Mouse (Mus musculus): ENCODE measurements around the gene Plaur. TPM values are rescaled to one million over a fixed set of nuclear protein-coding genes. Genes with fewer than 3 reads are reported as not detected.

Gene Plaur
- 1.7 TPM for polyA plus RNA-seq (2014; fragmentation: Illumina TruSeq; extraction: RNeasy Lipid Tissue Mini Kit (QIAGEN cat#74804); ENCODE audit: low read depth, low replicate concordance)

DNA sequence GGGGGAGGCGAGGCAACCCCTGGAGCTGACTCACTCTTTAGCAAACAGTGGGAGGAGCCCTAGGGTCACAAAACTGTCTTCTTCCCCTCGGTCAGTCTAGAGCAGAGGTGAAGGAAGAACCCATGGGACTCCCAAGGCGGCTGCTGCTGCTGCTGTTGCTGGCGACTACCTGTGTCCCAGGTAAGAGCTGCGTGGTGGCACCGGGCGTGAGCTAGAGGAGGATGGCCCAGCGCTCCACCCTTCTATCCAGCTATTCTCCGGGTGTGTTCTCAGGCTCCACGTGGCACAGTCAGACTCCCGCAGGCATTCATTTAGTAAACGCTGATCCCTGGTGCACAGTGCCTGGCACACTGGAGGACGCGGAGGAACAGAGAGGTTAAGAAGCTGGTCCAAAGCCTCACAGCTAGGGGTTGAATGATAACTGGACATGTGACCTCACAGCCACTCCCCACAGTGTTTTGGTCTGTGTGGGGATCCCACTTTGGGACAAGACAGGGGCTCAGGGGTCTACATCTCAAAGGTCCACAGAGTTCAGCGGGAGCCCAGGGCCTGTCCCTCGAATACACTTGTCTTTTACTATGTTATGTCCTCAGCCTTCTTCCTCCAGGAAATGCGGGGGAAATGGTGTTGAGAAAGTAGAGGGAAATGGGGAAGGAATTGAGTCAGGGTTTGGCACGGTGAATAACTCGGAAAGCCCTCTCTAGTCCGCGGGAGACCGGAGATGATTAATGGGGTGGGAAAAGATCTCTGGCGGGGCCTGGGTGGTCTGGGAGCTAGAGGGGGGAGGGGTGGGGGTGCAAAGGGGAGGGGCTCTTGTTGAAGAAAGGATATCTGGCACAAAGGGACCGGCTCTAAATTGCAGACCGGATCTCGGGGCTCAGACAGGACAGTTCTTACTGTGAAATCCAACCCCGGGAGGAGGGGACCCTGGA, at the start of gene Plaur:
Gene Plaur (plus strand): TSS at position 97 of the 932 bp plus-strand sequence.

DNA sequence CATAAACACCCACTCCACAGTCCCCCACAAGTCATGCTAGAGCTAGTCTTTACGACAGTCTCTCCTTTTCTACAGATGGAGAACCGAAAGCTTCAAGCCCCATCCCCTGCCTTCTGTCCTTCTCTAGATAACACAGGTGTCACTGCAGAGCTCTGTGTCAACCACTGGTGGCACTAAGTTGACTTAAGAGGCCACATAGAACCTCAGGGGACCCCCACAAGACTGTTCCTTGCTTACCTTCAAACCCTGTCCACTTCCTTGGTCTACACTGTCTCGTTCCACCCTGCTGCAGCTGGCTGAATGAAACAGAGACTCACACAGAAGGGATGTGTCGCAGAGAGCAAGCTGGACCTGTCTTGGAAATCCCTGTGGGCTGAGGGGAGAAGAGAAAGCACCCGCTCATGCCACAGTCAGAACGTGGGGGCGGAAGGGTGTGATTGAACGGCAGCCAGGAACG, 10.4 kb upstream of the Plaur start, which contains the start of gene Irgc1:
Gene Irgc1 (minus strand): TSS at position 443 of the 457 bp plus-strand sequence.

DNA sequence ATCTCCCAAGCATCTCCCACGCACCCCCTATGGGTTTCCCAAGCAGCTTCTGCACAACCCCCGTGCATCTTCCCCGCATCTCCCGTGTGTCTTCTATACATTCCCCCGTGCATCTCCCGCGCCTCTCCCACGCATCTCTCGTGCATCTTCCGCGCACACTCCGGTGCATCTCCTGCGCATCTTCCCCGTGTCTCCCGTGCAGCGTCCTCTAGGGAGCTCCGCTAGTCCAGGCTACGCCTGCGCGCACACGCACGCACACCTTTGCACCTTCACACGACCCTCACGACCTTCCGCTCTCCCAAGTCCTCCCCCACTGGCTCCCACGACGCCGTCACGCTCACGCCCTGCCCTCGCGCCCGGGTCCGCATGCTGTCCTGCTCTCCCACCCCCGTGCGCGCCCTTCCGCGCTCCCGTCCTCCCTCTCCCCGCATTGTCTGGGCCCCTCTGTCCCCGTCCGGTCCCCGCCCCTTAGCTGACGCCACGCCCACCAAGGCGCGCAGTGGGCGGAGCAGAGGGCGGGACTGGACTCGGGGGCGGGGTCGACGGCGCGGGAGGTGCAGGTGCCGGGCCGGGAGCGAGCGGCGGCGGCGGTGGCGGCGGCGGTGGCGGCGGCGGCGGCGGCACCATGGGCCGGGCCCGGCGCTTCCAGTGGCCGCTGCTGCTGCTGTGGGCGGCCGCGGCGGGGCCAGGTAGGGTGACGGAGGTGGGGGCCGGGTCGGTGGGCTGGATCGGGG, 19.4 kb downstream of the Plaur start, which contains the start of gene Cadm4:
Gene Cadm4 (plus strand): TSS at position 550 of the 734 bp plus-strand sequence.

DNA sequence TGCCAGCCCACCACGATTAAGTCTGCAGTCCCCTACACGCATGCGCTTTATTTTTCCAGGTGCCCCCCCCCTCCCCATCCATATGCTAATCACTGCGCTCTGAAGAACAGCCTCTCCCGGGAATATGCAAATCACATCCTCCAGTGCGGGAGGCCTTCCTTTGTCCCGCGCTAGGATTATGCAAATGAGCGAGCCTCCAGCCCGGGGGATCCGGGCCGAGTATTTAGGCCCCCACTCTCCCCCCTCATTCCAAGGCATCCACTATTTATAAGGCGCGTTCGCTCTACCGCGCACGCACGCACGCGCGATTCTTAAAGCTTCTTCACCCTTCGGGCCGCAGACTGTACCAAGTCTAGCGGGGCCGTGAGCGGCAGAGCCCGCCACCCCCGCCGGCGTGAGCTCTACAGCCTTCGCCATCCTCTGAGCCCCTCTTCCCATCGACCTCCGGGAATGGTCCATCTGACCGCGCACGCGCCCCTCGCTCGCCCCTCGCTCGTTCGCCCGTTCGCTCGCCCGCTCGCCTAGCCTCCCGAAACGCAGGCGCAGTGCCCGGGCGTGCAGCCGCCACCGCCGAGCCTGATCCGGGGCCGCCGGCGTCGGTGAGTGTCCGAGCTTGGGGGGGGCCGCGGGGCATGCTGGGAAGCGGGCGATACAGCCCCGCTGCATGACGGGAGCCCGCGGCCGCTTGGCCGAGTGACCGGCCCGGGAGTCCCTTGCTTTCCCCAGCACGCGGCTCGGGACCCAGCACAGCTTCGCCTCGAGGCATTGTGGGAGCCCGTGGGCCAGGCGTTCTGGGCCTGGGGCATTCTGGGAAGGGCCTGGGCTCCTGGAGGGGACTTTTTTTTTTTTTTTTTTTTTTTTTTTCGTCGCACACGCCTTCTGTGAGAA, 44.8 kb downstream of the Plaur start, which contains the start of gene Zfp428:
Gene Zfp428 (plus strand): TSS at position 169 of the 888 bp plus-strand sequence.

DNA sequence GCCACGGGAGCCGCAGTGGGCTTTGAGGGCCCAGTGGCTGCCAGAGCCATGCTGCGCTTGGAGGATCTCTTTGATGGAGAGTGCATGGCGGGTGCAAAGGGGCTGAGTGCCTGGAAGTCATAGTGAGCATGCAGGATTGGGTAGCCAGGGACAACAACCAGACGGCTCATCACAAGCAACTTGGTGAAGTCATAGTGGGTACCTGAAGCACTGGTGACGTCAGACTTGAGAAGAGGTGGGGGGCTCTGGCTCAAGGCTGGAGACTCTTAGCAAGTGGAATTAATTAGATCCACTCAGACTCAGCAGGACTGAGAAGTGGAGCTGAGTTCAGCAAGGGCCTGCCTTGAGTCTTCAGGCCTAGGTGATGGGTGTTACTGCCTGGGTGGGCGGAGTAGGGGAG, 50.1 kb downstream of the Plaur start, which contains the start of gene AC161166.1:
Gene AC161166.1 (minus strand): TSS at position 101 of the 400 bp plus-strand sequence.

Other genes starting within 250 kb of the Plaur start
- 3.1 TPM for gene Zfp109, start 224.9 kb upstream of the Plaur start, polyA plus RNA-seq (2014; fragmentation: Illumina TruSeq; extraction: RNeasy Lipid Tissue Mini Kit (QIAGEN cat#74804); ENCODE audit: low read depth, low replicate concordance)
- 2.7 TPM for gene Zfp108, start 207.7 kb upstream of the Plaur start, polyA plus RNA-seq (2014; fragmentation: Illumina TruSeq; extraction: RNeasy Lipid Tissue Mini Kit (QIAGEN cat#74804); ENCODE audit: low read depth, low replicate concordance)
- 3.0 TPM for gene Zfp93, start 192.1 kb upstream of the Plaur start, polyA plus RNA-seq (2014; fragmentation: Illumina TruSeq; extraction: RNeasy Lipid Tissue Mini Kit (QIAGEN cat#74804); ENCODE audit: low read depth, low replicate concordance)
- 6.9 TPM for gene Zfp61, start 161.3 kb upstream of the Plaur start, polyA plus RNA-seq (2014; fragmentation: Illumina TruSeq; extraction: RNeasy Lipid Tissue Mini Kit (QIAGEN cat#74804); ENCODE audit: low read depth, low replicate concordance)
- gene Zfp94, start 145.8 kb upstream of the Plaur start, polyA plus RNA-seq (2014; fragmentation: Illumina TruSeq; extraction: RNeasy Lipid Tissue Mini Kit (QIAGEN cat#74804); ENCODE audit: low read depth, low replicate concordance) = 0.85 TPM
- not detected for gene Tescl, start 128.5 kb upstream of the Plaur start, polyA plus RNA-seq (2014; fragmentation: Illumina TruSeq; extraction: RNeasy Lipid Tissue Mini Kit (QIAGEN cat#74804); ENCODE audit: low read depth, low replicate concordance)
- not detected for gene Lypd5, start 113.3 kb upstream of the Plaur start, polyA plus RNA-seq (2014; fragmentation: Illumina TruSeq; extraction: RNeasy Lipid Tissue Mini Kit (QIAGEN cat#74804); ENCODE audit: low read depth, low replicate concordance)
- gene Kcnn4, start 92.2 kb upstream of the Plaur start, polyA plus RNA-seq (2014; fragmentation: Illumina TruSeq; extraction: RNeasy Lipid Tissue Mini Kit (QIAGEN cat#74804); ENCODE audit: low read depth, low replicate concordance) = 1.0 TPM
- not detected for gene Smg9, start 62.9 kb upstream of the Plaur start, polyA plus RNA-seq (2014; fragmentation: Illumina TruSeq; extraction: RNeasy Lipid Tissue Mini Kit (QIAGEN cat#74804); ENCODE audit: low read depth, low replicate concordance)
- gene Irgc1, start 10.2 kb upstream of the Plaur start, polyA plus RNA-seq (2014; fragmentation: Illumina TruSeq; extraction: RNeasy Lipid Tissue Mini Kit (QIAGEN cat#74804); ENCODE audit: low read depth, low replicate concordance) = not detected
- 0.19 TPM for gene Cadm4, start 19.5 kb downstream of the Plaur start, polyA plus RNA-seq (2014; fragmentation: Illumina TruSeq; extraction: RNeasy Lipid Tissue Mini Kit (QIAGEN cat#74804); ENCODE audit: low read depth, low replicate concordance)
- not detected for gene Zfp428, start 44.5 kb downstream of the Plaur start, polyA plus RNA-seq (2014; fragmentation: Illumina TruSeq; extraction: RNeasy Lipid Tissue Mini Kit (QIAGEN cat#74804); ENCODE audit: low read depth, low replicate concordance)
- not detected for gene AC161166.1, start 50.0 kb downstream of the Plaur start, polyA plus RNA-seq (2014; fragmentation: Illumina TruSeq; extraction: RNeasy Lipid Tissue Mini Kit (QIAGEN cat#74804); ENCODE audit: low read depth, low replicate concordance)
- 7.1 TPM for gene Irgq, start 68.2 kb downstream of the Plaur start, polyA plus RNA-seq (2014; fragmentation: Illumina TruSeq; extraction: RNeasy Lipid Tissue Mini Kit (QIAGEN cat#74804); ENCODE audit: low read depth, low replicate concordance)
- gene Pinlyp, start 83.6 kb downstream of the Plaur start, polyA plus RNA-seq (2014; fragmentation: Illumina TruSeq; extraction: RNeasy Lipid Tissue Mini Kit (QIAGEN cat#74804); ENCODE audit: low read depth, low replicate concordance) = not detected
- gene Xrcc1, start 83.8 kb downstream of the Plaur start, polyA plus RNA-seq (2014; fragmentation: Illumina TruSeq; extraction: RNeasy Lipid Tissue Mini Kit (QIAGEN cat#74804); ENCODE audit: low read depth, low replicate concordance) = 1.5 TPM
- 15.0 TPM for gene Ethe1, start 125.1 kb downstream of the Plaur start, polyA plus RNA-seq (2014; fragmentation: Illumina TruSeq; extraction: RNeasy Lipid Tissue Mini Kit (QIAGEN cat#74804); ENCODE audit: low read depth, low replicate concordance)
- gene Zfp575, start 125.2 kb downstream of the Plaur start, polyA plus RNA-seq (2014; fragmentation: Illumina TruSeq; extraction: RNeasy Lipid Tissue Mini Kit (QIAGEN cat#74804); ENCODE audit: low read depth, low replicate concordance) = not detected
- gene Phldb3, start 148.3 kb downstream of the Plaur start, polyA plus RNA-seq (2014; fragmentation: Illumina TruSeq; extraction: RNeasy Lipid Tissue Mini Kit (QIAGEN cat#74804); ENCODE audit: low read depth, low replicate concordance) = not detected
- gene Lypd3, start 174.1 kb downstream of the Plaur start, polyA plus RNA-seq (2014; fragmentation: Illumina TruSeq; extraction: RNeasy Lipid Tissue Mini Kit (QIAGEN cat#74804); ENCODE audit: low read depth, low replicate concordance) = not detected
- not detected for gene Tex101, start 214.2 kb downstream of the Plaur start, polyA plus RNA-seq (2014; fragmentation: Illumina TruSeq; extraction: RNeasy Lipid Tissue Mini Kit (QIAGEN cat#74804); ENCODE audit: low read depth, low replicate concordance)
- not detected for gene BC049730, start 246.8 kb downstream of the Plaur start, polyA plus RNA-seq (2014; fragmentation: Illumina TruSeq; extraction: RNeasy Lipid Tissue Mini Kit (QIAGEN cat#74804); ENCODE audit: low read depth, low replicate concordance)